Mouse (Mus musculus) brain, embryonic 14.5 days (tissue): ENCODE results near the gene Arhgef39. TPM values are rescaled to one million over a fixed set of nuclear protein-coding genes. Genes with fewer than 3 reads are reported as not detected.
A peak's percentile ranks its signal among the peaks of the same experiment; 100 is the strongest.

ENCODE experiments used
- DNase-seq: peaks from one replicate; pipeline ENCODE4 v3.0.0-alpha.2; 2011; ENCODE audit warnings: low read depth
- CTCF ChIP-seq: fragments of 200-500 bp; IDR thresholded peaks from 2 replicates; pipeline ENCODE4 v1.5.1; 2012; ENCODE audit warnings: inconsistent platforms, mild to moderate bottlenecking, moderate library complexity, borderline replicate concordance; ENCODE audit not compliant: insufficient read depth, insufficient read length; ENCODE audit errors: extremely low read depth
- POLR2A ChIP-seq: fragments of 200-500 bp; IDR thresholded peaks from 2 replicates; pipeline ENCODE4 v1.6.1; 2012; ENCODE audit warnings: mild to moderate bottlenecking, inconsistent platforms, borderline replicate concordance; ENCODE audit not compliant: poor library complexity, insufficient read depth, insufficient read length, severe bottlenecking; ENCODE audit errors: extremely low read depth
- polyA plus RNA-seq: library from polyadenylated mRNA; depleted of rRNA; stranded (reverse); fragments of >200 nt; gene quantifications from 2 replicates; pipeline ENCODE4 v1.2.3, GENCODE M21; 2012; rRNA removed

Gene Arhgef39
- polyA plus RNA-seq, 1 experiment, result 19.5 TPM

- DNase-seq, result no peak
- no peak for TF ChIP-seq POLR2A
- no peak for TF ChIP-seq CTCF
Measured at GRCm38 (mm10) chr4:43470301-43470700, 29.2 kb downstream of the Arhgef39 start.

DNA sequence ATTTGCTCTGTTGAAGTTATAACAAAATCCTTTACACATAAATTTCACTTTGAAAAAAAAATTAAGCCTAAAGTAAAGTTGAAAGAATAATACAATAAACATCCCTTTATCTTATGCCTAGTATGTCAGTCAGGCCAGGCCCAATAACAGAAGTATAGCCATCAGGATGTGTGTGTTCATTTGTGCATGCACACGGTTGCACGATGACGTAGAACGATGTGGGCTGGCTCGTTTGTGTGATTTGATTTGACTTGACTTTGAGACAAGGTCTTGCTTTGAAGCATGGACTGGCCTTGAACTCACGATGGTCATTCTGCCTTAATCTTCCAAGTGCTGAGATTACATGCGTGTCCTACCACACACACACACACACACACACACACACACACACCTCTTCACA lies 32.6 kb downstream of the Arhgef39 start:
- DNase-seq, result no peak
- TF ChIP-seq POLR2A (no peak), CTCF (no peak)

DNA sequence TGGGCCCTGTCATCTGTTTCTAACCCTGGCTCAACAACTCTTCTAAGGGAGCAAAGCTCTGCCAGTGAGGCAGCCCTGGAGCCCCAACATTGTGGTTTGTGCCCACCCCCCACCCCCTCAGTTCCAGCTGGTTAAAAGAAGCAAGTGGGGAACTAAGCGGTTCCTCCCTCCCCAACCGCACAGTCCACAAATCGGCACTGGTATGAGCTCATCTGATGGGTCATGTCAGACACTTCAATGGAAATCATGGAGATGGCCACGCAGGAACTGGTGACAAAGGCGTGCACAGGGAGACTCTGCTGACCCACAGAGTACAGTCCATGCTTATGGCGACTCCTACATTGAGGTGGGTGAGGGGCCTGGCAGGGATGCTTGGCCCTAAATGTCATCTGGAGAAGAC lies 33.6 kb downstream of the Arhgef39 start:
- DNase-seq, result no peak
- no peak for TF ChIP-seq POLR2A
- no peak for TF ChIP-seq CTCF

- DNase-seq, result no peak
- TF ChIP-seq POLR2A (no peak), CTCF (no peak)
Measured at GRCm38 (mm10) chr4:43463102-43463501, 36.4 kb downstream of the Arhgef39 start.

DNA sequence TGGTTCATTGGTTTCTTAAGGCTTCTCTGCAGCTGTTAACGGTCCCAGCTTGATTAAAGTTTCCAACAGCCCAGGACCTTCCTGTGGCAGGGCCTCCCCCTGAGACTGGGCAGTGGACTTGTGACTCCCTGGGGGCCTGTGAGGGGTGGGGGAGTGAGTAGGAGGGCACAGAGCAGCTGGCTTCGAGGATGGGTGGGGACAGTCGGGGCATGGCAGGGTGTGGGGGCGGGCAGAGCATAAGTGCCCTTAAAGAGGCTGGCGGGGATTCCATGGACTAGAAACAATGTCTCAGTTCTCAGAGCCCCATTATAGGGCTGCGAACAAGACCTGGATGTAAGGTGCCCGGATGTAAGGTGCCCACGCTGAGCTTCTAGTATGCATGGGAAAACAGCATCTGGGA lies 42.4 kb downstream of the Arhgef39 start:
- TF ChIP-seq POLR2A (no peak), CTCF (no peak)
- DNase-seq, result no peak

DNA sequence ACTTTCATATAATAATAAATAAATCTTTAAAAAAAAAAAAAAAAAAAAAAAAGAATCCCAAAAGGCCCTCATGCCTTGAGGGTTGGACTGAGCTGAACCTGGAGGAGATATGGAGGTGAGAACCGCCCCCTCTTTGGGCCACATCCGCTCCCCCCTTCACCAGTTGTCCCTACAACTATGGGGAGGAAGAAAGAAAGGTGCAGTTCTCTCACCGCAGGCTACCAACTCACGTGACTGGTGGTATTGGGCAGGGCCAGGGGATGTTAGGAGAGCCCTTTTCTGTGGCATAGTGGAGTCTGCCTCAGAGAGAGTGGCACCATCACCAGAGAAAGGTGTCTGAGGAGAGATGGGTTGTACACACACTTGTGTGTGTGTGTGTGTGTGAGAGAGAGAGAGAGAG lies 43.0 kb downstream of the Arhgef39 start:
- no peak for TF ChIP-seq POLR2A
- no peak for TF ChIP-seq CTCF
- no peak for DNase-seq

GRCm38 (mm10) chr4:43454041-43454836 lies 45.3 kb downstream of the Arhgef39 start, which contains the start of gene Cd72:
Gene Cd72 (minus strand): TSS chr4:43454628.
- TF ChIP-seq POLR2A (no peak), CTCF (no peak; the same call in 1 of the 2 replicates)
- DNase-seq, result no peak

DNA sequence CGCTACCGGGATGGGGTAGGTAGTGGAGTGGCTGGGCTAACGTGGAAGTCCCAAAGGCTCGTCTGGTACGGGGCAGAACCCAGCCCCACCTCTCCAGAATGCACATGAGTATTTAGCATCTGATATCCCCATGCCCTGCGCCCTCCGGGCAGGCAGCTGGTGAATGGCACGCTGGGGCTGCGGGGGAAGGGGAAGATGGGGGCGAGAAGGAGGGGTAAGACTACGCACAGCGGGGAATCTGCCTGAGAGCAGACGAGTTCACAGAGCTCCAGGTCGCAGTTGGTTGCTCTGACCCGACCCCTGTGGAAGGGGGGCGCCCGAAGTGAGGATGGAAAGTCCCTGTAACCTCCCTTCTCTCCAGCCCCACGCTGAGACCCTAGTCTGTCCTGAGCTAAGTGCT lies 46.1 kb downstream of the Arhgef39 start:
- DNase-seq, result peak; percentile 24
- TF ChIP-seq POLR2A, result no peak
- no peak for TF ChIP-seq CTCF

- no peak for DNase-seq
- TF ChIP-seq POLR2A (no peak), CTCF (no peak)
Measured at GRCm38 (mm10) chr4:43452315-43452714, 47.2 kb downstream of the Arhgef39 start.

DNA sequence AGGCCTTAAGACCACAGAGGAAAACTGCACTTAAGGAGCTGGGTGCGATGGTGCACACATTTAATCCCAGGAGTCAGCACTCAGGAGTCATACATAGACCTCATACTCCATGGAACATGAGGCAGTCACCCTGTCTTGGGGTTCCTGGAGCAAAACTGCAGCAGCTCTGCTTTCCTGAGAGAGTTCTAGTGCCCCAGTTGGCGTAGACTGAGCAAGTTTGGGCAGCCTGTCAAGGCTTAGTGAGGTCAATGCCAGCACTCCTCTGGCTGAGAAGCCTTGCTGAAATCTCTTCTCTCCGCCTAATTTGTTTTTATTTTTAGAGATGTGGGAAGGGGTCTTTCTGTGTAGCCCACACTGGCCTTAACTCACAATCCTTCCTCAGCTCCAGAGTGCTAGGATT lies 50.9 kb downstream of the Arhgef39 start:
- DNase-seq, result no peak
- no peak for TF ChIP-seq POLR2A
- TF ChIP-seq CTCF, result no peak

- DNase-seq, result no peak
- no peak for TF ChIP-seq CTCF
- no peak for TF ChIP-seq POLR2A
Measured at GRCm38 (mm10) chr4:43447251-43447650, 52.2 kb downstream of the Arhgef39 start.

Other genes starting within 250 kb of the Arhgef39 start
- 0.63 and 0.88 TPM in 2 replicates for gene Atp8b5, start 232.5 kb downstream of the Arhgef39 start, polyA plus RNA-seq
- gene Rusc2, start 117.7 kb downstream of the Arhgef39 start, polyA plus RNA-seq, result 49.8 and 124 TPM in 2 replicates
- gene Fam166b, start 70.6 kb downstream of the Arhgef39 start, polyA plus RNA-seq, result 1.1 and 1.7 TPM in 2 replicates
- gene Tesk1, start 57.8 kb downstream of the Arhgef39 start, polyA plus RNA-seq, result 89.1 and 109 TPM in 2 replicates
- gene Cd72, start 45.1 kb downstream of the Arhgef39 start, polyA plus RNA-seq, result 0.14 TPM in 1 of 2 replicates, not detected in the other
- gene Sit1, start 16.0 kb downstream of the Arhgef39 start, polyA plus RNA-seq, result not detected in 2 replicates
- 100.0 and 137 TPM in 2 replicates for gene Ccdc107, start 6.8 kb downstream of the Arhgef39 start, polyA plus RNA-seq
- 0.14 and 0.37 TPM in 2 replicates for gene Car9, start 7.3 kb upstream of the Arhgef39 start, polyA plus RNA-seq
- gene Tpm2, start 24.1 kb upstream of the Arhgef39 start, polyA plus RNA-seq, result 9.0 and 12.1 TPM in 2 replicates
- 47.9 and 63.8 TPM in 2 replicates for gene Creb3, start 62.6 kb upstream of the Arhgef39 start, polyA plus RNA-seq
- 53.6 and 55.5 TPM in 2 replicates for gene Tln1, start 63.0 kb upstream of the Arhgef39 start, polyA plus RNA-seq
- gene Rgp1, start 79.0 kb upstream of the Arhgef39 start, polyA plus RNA-seq, result 56.0 and 61.7 TPM in 2 replicates
- 91.6 and 110 TPM in 2 replicates for gene Gba2, start 79.2 kb upstream of the Arhgef39 start, polyA plus RNA-seq
- 0.16 TPM in 1 of 2 replicates, not detected in the other for gene Msmp, start 84.8 kb upstream of the Arhgef39 start, polyA plus RNA-seq
- gene Npr2, start 132.2 kb upstream of the Arhgef39 start, polyA plus RNA-seq, result 61.7 and 65.6 TPM in 2 replicates
- gene Spag8, start 153.9 kb upstream of the Arhgef39 start, polyA plus RNA-seq, result 7.3 and 9.0 TPM in 2 replicates
- gene Hint2, start 156.8 kb upstream of the Arhgef39 start, polyA plus RNA-seq, result 43.0 and 64.6 TPM in 2 replicates
- 27.0 and 42.0 TPM in 2 replicates for gene Tmem8b, start 169.3 kb upstream of the Arhgef39 start, polyA plus RNA-seq
- gene Fam221b, start 169.4 kb upstream of the Arhgef39 start, polyA plus RNA-seq, result 0.23 and 0.34 TPM in 2 replicates
- gene Olfr70, start 201.1 kb upstream of the Arhgef39 start, polyA plus RNA-seq, result not detected in 2 replicates
- not detected in 2 replicates for gene Olfr71, start 210.6 kb upstream of the Arhgef39 start, polyA plus RNA-seq
- gene Hrct1, start 227.5 kb upstream of the Arhgef39 start, polyA plus RNA-seq, result 0.38 and 0.53 TPM in 2 replicates
- gene Spaar, start 230.3 kb upstream of the Arhgef39 start, polyA plus RNA-seq, result 0.10 and 0.11 TPM in 2 replicates